Mouse (Mus musculus): ENCODE results near the gene Pop4.
"Not testable (repeated sequence)": the region's sequence is repeated elsewhere in the genome, so short reads cannot be mapped to it uniquely, and the experiment has no call there.

Gene Pop4

GRCm38 (mm10) chr7:38270703-38271510 lies at the start of gene Pop4:
Pop4 (minus strand) TSS chr7:38271423.
- DNase-seq (ENCODE audit: low spot score) = peak; percentile 79

DNA sequence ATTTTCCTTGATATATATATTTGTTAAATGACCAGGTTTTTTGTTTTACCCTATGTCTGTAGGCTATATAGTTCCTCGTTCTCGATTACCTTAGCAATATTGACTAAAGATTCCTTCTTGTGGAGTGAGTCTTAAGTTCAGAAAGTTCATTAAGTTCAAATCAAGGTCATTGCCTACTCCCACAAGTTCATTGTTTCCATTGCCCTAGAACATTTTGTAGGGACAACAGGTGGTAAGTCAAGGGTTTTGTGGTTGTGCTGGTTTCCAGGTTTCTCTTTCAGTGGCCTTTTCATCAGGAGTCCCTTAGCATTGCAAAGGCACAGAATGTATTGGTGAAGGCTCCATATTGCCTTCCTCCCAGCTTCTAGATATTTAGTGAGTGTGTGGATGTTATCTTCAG lies 49.4 kb upstream of the Pop4 start:
- DNase-seq (ENCODE audit: low spot score) = no peak

DNA sequence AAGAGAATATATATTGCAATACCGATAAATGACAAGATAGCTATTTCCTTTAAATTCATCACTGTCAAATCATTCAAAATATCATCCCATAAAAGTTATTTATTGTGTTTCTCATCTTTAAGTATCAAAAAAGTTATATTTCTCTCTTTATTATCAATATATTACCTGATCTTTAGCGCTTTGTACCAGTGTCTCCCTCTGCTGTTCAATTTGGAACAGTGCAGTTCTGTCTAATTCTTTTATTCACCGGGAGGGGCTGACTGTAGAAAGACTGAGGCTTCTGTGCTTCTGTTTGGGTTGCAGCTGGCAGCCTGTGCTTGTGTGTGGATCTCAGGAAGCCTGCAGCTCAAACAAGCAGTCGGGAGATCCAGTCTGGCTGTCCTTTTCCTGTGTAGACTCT lies 11.0 kb upstream of the Pop4 start:
- DNase-seq (ENCODE audit: low spot score) = not testable (repeated sequence)

DNA sequence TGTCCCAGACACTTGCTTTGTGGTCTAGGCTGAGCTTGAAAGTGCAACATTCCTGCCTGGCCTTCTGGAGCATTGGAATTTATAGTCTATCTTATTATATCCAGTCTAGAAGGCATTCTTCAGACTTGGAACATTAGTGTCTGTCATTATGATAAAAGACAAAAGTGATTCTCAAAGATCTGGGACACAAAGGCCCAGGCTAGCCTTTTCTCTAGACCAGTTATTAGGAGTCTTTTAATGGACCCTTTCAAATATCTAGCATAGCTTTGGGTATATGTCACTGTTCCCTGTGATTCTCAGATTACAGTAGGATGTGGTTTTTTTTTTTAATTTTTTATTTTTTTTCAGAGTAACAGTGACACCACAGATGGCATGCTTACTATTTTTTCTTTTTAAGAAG lies 1.3 kb upstream of the Pop4 start:
- no peak for DNase-seq (ENCODE audit: low spot score)

DNA sequence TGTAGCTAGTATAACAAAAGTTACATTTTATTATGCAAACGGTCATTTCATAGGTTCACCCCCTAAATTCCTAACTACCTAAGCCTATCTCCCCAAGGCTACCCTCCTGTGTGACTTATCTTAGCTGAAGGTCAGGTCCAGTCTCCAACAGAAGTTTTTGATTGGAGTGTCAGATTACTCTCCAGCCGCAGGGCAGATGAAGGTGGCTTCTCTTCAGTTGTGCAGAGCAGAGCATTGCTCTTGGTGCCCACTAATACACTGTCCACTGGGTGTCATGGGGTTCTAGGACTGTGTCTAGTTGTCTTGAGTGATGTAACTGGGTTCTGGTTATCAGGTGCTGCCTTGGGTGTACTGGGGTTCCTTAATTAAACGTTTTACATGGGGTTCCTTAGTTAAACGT lies 636 bp upstream of the Pop4 start:
- DNase-seq (ENCODE audit: low spot score) = no peak

- DNase-seq (ENCODE audit: low spot score) = no peak
Observed at GRCm38 (mm10) chr7:38271511-38271811, 238 bp upstream of the Pop4 start.

DNA sequence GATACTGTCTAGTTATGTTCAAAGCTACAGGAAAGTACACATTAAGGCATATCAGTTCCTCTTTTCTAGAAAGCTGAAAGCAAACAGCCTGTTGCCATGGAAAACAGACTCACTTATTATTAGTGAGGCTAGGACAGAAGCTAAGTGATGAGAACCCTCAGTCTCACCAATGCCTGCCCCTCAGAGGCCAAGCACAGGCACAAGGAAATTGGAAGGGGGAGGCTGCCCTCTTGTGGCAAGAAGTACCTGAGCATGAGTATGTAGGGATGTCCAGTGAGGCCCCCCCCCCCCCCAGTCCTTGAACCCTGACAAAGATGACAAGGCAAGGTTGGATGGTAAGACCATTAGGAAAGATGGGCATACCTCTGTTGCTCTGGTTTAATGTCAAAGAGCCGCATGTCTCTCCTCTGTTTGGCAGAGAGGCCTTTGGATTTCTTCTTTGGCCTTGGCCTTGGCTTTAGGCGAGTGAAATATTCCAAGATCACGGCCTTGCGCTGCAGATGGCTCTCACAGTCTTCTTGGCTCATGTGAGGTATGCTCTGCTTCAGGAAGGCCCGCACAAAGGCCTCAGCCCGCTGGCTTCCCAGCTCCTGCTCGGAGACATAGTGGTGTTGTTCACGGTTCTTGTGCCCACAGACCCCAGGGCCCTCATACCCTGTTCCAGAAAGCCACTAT lies 4.1 kb downstream of the Pop4 start:
- no peak for DNase-seq (ENCODE audit: low spot score)

DNA sequence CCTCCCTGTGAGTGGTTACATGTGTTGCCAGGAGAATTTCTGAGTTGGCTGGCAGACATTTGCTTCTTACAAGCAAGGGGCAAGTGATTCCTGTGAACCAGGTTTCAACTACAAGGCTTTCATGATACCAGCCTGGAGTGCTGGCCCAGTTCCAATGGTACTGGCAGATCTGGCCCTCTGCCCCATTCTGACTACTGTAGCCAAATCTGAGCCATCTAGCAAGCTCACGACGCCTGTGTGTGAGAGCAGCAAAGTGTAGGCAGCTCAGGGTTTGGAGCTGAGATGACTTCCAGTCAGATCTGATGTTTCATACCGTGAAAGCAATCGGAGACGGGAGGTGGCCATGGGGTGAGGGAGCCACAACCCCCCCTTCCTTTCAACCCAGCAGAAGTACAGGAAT lies 8.8 kb downstream of the Pop4 start:
- DNase-seq (ENCODE audit: low spot score) = no peak

DNA sequence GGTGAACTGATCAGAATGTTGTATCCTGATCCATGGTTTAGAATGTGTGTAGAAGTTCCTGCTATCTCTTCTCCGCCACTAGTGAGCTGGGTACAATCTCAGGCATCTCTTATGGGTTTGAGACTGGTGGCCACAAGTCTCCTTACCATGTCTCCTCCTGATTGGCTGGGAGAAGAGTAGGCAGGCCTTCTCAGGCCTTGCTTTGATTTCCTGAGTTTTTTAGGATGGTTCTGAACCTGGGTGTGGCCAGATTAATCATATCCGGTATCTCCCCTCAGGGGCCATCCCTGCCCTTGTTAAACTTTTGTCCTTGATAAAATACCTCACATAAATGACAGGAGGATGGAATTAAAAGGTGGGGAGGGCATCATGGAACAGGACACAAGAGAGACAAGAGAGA lies 11.6 kb downstream of the Pop4 start:
- no peak for DNase-seq (ENCODE audit: low spot score)

DNA sequence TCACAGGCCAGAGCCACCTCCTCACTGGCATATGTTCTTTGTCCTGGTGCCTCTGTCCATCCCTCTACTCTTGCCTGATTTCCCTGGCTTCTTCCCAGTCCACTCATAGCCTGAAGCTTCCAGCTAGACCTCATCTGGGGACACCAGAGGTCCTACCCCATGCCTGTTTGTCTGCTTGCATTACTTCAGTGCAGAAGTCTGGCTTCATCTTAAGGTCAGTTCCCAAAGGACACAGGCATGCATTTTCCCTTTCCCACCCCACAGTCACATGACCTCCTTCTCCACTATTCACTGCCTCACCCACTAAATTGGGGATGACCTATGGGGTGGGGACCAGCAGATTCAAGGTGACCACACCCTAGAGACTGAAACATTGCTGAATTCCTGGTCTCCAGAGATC lies 17.8 kb downstream of the Pop4 start:
- no peak for DNase-seq (ENCODE audit: low spot score)

GRCm38 (mm10) chr7:38251494-38252216 lies 19.6 kb downstream of the Pop4 start:
- DNase-seq (ENCODE audit: low spot score) = no peak

DNA sequence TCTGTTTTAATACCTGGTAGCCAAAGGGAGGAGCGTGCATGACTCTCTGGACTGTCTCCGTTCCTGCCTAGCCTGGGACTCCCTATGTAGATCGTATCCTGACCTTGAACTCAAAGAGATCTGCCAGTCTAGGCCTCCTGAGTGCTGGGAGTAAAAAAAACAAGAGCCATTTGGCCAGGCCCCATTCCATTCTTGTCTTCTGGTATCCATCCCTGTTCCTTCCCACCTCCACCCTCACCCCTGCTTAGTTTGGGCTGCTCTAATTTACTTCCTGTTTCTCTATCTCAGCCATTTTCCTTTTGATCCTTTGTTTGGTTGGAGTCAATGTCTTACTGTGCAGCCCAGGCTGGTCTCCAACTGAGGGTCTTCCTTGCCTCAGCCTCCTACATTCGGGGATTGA lies 28.8 kb downstream of the Pop4 start:
- DNase-seq (ENCODE audit: low spot score) = no peak

- no peak for DNase-seq (ENCODE audit: low spot score)
Observed at GRCm38 (mm10) chr7:38237140-38237539, 34.1 kb downstream of the Pop4 start.

DNA sequence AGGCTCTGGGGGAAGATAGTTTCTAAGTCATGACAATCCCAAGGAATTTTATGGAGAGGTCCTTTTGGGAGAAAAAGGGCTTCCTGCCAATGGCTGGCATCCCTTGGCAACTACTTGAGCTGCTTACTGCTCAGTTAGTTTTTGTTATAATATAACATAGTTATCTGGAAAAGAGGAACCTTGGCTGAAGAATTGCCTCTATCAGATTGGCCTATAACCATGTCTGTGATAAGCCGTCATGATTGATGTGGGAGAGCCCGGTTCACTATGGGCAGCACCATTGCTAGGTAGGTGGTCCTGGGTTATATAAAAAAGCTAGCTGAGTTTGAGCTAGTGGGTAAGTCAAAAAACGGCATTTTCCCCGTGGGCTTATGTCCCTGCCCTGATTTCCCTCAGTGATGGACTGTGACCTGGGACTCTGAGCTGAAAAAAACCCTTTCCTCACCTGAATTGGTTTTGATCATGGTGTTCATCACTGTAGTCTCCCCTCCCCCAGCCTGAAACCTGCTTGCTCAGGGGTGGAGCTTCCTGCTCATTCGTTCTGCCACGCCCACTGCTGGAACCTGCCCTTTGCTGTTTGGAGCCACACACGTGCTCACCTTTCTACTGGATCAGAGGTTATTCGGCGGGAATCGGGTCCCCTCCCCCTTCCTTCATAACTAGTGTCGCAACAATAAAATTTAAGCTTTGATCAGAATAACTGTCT lies 34.7 kb downstream of the Pop4 start:
- DNase-seq (ENCODE audit: low spot score) = no peak

DNA sequence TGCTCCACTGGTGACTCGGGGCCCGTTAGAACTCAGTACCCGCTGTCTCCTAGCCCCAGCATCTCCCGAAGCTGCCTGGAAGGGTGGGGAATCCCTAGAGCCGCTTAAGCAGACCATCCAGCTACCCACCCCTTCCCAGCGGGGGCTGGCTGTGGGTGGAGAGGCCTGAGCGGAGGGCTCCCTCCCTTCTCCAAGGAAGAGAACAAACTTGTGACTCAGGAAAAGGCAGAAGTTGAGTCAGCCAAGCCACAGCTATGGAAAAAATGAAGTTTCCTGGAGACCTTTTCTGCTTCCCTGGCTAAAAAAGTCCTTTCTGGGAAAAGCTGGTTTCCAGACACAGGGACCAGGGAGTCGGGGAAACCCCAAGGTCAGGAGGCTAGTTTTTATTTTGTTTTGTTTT lies 40.9 kb downstream of the Pop4 start:
- no peak for DNase-seq (ENCODE audit: low spot score)

- no peak for DNase-seq (ENCODE audit: low spot score)
Observed at GRCm38 (mm10) chr7:38228329-38228728, 42.9 kb downstream of the Pop4 start.

DNA sequence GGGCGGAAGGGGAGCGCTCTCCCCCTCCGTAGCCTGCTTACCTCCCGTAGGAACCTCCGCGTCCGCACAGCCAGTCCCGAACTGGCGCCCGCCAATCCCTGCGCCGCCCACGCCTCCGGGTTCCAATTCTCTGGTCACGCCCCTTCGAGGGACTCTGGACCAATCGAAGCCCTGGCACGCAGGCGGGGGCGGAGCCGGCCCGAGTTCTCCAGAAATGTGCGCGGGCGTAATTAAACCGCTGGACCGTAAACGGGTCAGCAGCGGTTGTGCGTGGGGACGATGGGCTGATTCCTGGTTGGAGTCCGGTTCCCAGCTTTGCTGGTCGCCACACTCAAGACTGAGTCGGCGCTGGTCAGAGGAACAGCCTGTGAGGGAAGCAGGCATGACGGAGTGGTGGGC lies 43.3 kb downstream of the Pop4 start, which contains the start of gene Plekhf1:
TSS of gene Plekhf1 (minus strand) at position 117 of the 399 bp plus-strand sequence.
- peak; percentile 86 for DNase-seq (ENCODE audit: low spot score)

GRCm38 (mm10) chr7:38227181-38227899 lies 43.9 kb downstream of the Pop4 start:
- DNase-seq (ENCODE audit: low spot score) = peak; percentile 52

DNA sequence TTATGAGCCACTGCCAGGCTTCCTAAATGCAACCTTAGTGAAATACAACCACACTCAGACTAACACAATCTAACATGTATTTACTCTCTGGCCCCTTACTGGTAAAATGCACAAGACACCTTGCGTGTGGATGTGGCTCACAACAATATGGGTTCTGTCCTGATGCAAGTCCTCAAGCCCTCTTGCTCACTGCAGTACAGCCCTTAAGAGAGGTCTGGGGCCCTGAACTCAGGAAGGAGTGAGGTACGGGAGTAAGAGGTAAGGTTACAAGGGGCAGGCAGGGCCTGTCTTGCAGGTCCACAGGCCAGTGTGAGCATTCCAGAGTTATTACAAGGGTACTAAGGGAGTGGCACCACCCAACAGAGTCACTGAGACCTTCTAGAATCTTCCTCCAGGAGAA lies 45.0 kb downstream of the Pop4 start:
- no peak for DNase-seq (ENCODE audit: low spot score)

DNA sequence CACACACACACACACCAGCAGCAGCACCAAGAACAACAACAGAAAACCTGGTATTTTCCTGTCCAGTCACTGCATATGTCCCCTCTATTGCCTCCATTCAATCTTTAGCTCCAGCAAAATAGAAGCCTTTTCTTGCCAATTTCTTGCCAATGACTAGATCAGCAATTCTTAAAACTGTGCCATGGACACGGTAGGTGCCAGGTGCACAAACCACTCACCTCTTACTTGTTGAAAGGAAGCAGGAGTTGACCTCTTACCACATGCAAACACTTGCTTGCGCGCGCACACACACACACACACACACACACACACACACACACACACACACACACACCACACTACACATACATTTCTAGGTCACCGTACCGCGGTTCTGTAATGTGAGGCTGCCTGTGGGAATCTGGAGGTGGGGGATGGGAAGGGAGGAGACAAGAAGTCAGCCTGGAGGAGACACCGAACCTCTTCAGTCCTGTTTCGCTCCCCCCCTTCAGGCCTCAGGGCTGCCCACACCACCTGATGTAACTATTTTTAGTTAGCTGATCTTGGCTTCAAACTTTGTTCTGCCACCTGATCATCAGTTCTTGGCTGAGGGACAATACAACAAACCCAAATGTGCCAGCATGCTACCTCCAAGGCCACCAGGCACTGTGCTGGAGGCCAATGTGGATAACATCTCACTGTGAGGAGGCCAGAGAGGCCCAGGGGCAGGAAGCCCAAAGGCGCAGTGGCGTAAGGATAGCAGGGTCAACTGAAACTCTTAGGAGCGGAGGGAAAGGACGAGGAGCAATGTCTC lies 46.5 kb downstream of the Pop4 start:
- no peak for DNase-seq (ENCODE audit: low spot score)

DNA sequence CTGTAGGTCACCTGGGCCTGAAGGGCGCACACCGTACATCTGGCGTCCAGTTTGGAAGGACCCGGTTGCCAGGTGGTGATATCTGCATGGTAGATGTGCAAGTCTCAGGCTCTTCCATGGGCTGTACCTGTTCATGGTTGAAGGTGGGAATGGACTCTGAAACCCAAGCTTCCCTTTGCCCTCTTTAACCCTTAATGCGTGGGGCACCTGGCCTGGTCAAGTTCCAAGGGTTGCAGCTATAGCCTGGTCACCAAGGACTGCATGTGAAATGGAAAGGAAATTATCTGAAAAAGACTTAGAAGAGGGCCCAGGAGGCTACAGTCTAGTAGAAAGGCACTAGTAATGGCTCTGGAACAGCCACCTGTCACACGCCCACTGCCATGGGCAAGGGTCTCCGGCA lies 50.4 kb downstream of the Pop4 start:
- no peak for DNase-seq (ENCODE audit: low spot score)

All from urinary bladder, postnatal 10 days (tissue).